Mouse (Mus musculus): Measurements from ENCODE around the gene Gstt3. TPM values are rescaled to one million over a fixed set of nuclear protein-coding genes. Genes with fewer than 3 reads are reported as not detected.

The Gstt3 gene
- total and polyA plus RNA-seq, 3 experiments = 16.9 to 28.9 (median 17.2) TPM

Other genes starting within 250 kb of the Gstt3 start
- gene Lrrc75b, start 221.1 kb downstream of the Gstt3 start, total RNA-seq (2021) = under 1 TPM; 0.14 to 0.41 TPM
- gene Lrrc75b, start 221.1 kb downstream of the Gstt3 start, polyA plus RNA-seq (2012; rRNA removed) = 0.17 and 0.30 TPM in 2 replicates
- gene Ggt1, start 219.8 kb downstream of the Gstt3 start, total RNA-seq (2021) = not detected
- gene Ggt1, start 219.8 kb downstream of the Gstt3 start, polyA plus RNA-seq (2012; rRNA removed) = 0.15 and 0.20 TPM in 2 replicates
- gene Ggt5, start 192.1 kb downstream of the Gstt3 start, total RNA-seq (2021) = 1 to 10 TPM; 5.4 to 7.1 TPM
- gene Ggt5, start 192.1 kb downstream of the Gstt3 start, polyA plus RNA-seq (2012; rRNA removed) = 52.7 and 56.5 TPM in 2 replicates
- gene Susd2, start 137.4 kb downstream of the Gstt3 start, total RNA-seq (2021) = 10 to 100 TPM; 10.7 to 13.5 TPM
- gene Susd2, start 137.4 kb downstream of the Gstt3 start, polyA plus RNA-seq (2012; rRNA removed) = 23.3 and 31.3 TPM in 2 replicates
- gene Cabin1, start 17.1 kb downstream of the Gstt3 start, total RNA-seq (2021) = 10 to 100 TPM; 24.2 to 31.9 TPM
- 38.4 and 42.6 TPM in 2 replicates for gene Cabin1, start 17.1 kb downstream of the Gstt3 start, polyA plus RNA-seq (2012; rRNA removed)
- 100 to 1,000 TPM; 177 to 205 TPM for gene Ddt, start 8.0 kb downstream of the Gstt3 start, total RNA-seq (2021)
- 240 and 255 TPM in 2 replicates for gene Ddt, start 8.0 kb downstream of the Gstt3 start, polyA plus RNA-seq (2012; rRNA removed)
- gene Gm20441, start 460 bp downstream of the Gstt3 start, total RNA-seq (2021) = not detected
- not detected in 2 replicates for gene Gm20441, start 460 bp downstream of the Gstt3 start, polyA plus RNA-seq (2012; rRNA removed)
- 10 to 100 TPM; 52.0 to 64.8 TPM for gene Gstt1, start 17.2 kb upstream of the Gstt3 start, total RNA-seq (2021)
- 50.9 and 61.2 TPM in 2 replicates for gene Gstt1, start 17.2 kb upstream of the Gstt3 start, polyA plus RNA-seq (2012; rRNA removed)
- not detected for gene Gstt4, start 41.1 kb upstream of the Gstt3 start, total RNA-seq (2021)
- not detected in 2 replicates for gene Gstt4, start 41.1 kb upstream of the Gstt3 start, polyA plus RNA-seq (2012; rRNA removed)
- gene Gstt2, start 56.0 kb upstream of the Gstt3 start, total RNA-seq (2021) = 10 to 100 TPM; 32.9 to 36.6 TPM
- gene Gstt2, start 56.0 kb upstream of the Gstt3 start, polyA plus RNA-seq (2012; rRNA removed) = 136 and 153 TPM in 2 replicates
- gene Mif, start 78.8 kb upstream of the Gstt3 start, total RNA-seq (2021) = 100 to 1,000 TPM; 268 to 376 TPM
- gene Mif, start 78.8 kb upstream of the Gstt3 start, polyA plus RNA-seq (2012; rRNA removed) = 1,719 and 1,732 TPM in 2 replicates
- gene Derl3, start 112.0 kb upstream of the Gstt3 start, total RNA-seq (2021) = 1 to 10 TPM; 2.1 to 3.9 TPM
- gene Derl3, start 112.0 kb upstream of the Gstt3 start, polyA plus RNA-seq (2012; rRNA removed) = 5.4 and 6.0 TPM in 2 replicates
- 10 to 100 TPM; 77.6 to 87.4 TPM for gene Smarcb1, start 140.2 kb upstream of the Gstt3 start, total RNA-seq (2021)
- gene Smarcb1, start 140.2 kb upstream of the Gstt3 start, polyA plus RNA-seq (2012; rRNA removed) = 103 and 115 TPM in 2 replicates
- gene Chchd10, start 151.7 kb upstream of the Gstt3 start, total RNA-seq (2021) = 1,000 to 10,000 TPM; 1,273 to 1,367 TPM
- 4,822 and 7,346 TPM in 2 replicates for gene Chchd10, start 151.7 kb upstream of the Gstt3 start, polyA plus RNA-seq (2012; rRNA removed)
- gene Mmp11, start 155.1 kb upstream of the Gstt3 start, total RNA-seq (2021) = 10 to 100 TPM in 1 of 2 experiments, 1 to 10 TPM in 1; 5.1 to 14.8 TPM
- gene Mmp11, start 155.1 kb upstream of the Gstt3 start, polyA plus RNA-seq (2012; rRNA removed) = 26.7 and 48.0 TPM in 2 replicates
- 1 to 10 TPM; 2.2 to 4.0 TPM for gene Gm867, start 159.3 kb upstream of the Gstt3 start, total RNA-seq (2021)
- gene Gm867, start 159.3 kb upstream of the Gstt3 start, polyA plus RNA-seq (2012; rRNA removed) = 0.93 and 1.9 TPM in 2 replicates
- not detected for gene Vpreb3, start 161.6 kb upstream of the Gstt3 start, total RNA-seq (2021)
- 1.1 and 2.0 TPM in 2 replicates for gene Vpreb3, start 161.6 kb upstream of the Gstt3 start, polyA plus RNA-seq (2012; rRNA removed)
- gene Gm5134, start 173.1 kb upstream of the Gstt3 start, total RNA-seq (2021) = not detected
- 0.03 and 0.11 TPM in 2 replicates for gene Gm5134, start 173.1 kb upstream of the Gstt3 start, polyA plus RNA-seq (2012; rRNA removed)